Mouse (Mus musculus) small intestine, adult 2 months (tissue): ENCODE results near the gene Fermt3.

Experiments
- CTCF ChIP-seq: fragments of 200-500 bp; IDR thresholded peaks from 2 replicates; pipeline ENCODE4 v1.5.1; 2012; ENCODE audit warnings: low read depth, mild to moderate bottlenecking, control low read depth, inconsistent platforms, low read length, moderate library complexity, mixed read lengths; ENCODE audit not compliant: insufficient replicate concordance, insufficient read length; ENCODE audit errors: extremely low read depth
- POLR2A ChIP-seq: fragments of 200-500 bp; IDR thresholded peaks from 2 replicates; pipeline ENCODE4 v1.6.1; 2012; ENCODE audit warnings: low read depth, mild to moderate bottlenecking, control low read depth, inconsistent platforms, low read length, moderate library complexity

GRCm38 (mm10) chr19:6949951-6950350 is 69.3 kb downstream of the Fermt3 start:
- TF ChIP-seq CTCF, result no peak
- no peak for TF ChIP-seq POLR2A
